Mouse (Mus musculus): ENCODE data around the gene Il22ra2. TPM values are rescaled to one million over a fixed set of nuclear protein-coding genes. Genes with fewer than 3 reads are reported as not detected.

The Il22ra2 gene
- polyA plus RNA-seq, 1 experiment from 2014 or later, result not detected

- no peak overlapping the region for H3K4me2 ChIP-seq (ENCODE audit: low read depth, low read length)
- no peaks in the 10 kb centered on the region for H3K36me3 ChIP-seq (replicated peaks; ENCODE audit: control insufficient read depth, insufficient read depth, low read depth, low read length)
- no peaks in the 10 kb centered on the region for H3K9me3 ChIP-seq (replicated peaks; ENCODE audit: control insufficient read depth, low read length)
- no peak for DNase-seq (ENCODE audit: low spot score)
- H3K27ac ChIP-seq (replicated peaks; ENCODE audit: low read depth, low read length), result no peak overlapping the region
- ATAC-seq (replicated peaks; ENCODE audit: insufficient number of reproducible peaks, low FRiP score, low TSS enrichment, low read depth), result no peak
- H3K27me3 ChIP-seq (ENCODE audit: control insufficient read depth, insufficient read depth, low read length), result no peaks in the 10 kb centered on the region
- no peak overlapping the region for H3K4me3 ChIP-seq (ENCODE audit: low read depth, low read length)
- H3K4me1 ChIP-seq (ENCODE audit: control insufficient read depth, insufficient read depth, low read length), result no peaks in the 10 kb centered on the region
- WGBS, result 58% methylated on average over 2 of the region's 2 CpGs
- H3K9ac ChIP-seq (replicated peaks; ENCODE audit: low read length), result no peak overlapping the region
These were observed 37.7 kb upstream of the Il22ra2 start for GRCm38 (mm10) chr10:19584064-19584463.

- no peak for ATAC-seq (replicated peaks; ENCODE audit: insufficient number of reproducible peaks, low FRiP score, low TSS enrichment, low read depth)
- 86% methylated on average over 1 of the region's 1 CpGs for WGBS
- Histone ChIP-seq H3K4me2 (ENCODE audit: low read depth, low read length) (no peak overlapping the region), H3K27ac (replicated peaks; ENCODE audit: low read depth, low read length) (no peak overlapping the region), H3K4me3 (ENCODE audit: low read depth, low read length) (no peak overlapping the region), H3K9ac (replicated peaks; ENCODE audit: low read length) (no peak overlapping the region), H3K9me3 (replicated peaks; ENCODE audit: control insufficient read depth, low read length) (no peaks in the 10 kb centered on the region), H3K36me3 (replicated peaks; ENCODE audit: control insufficient read depth, insufficient read depth, low read depth, low read length) (no peaks in the 10 kb centered on the region), H3K27me3 (ENCODE audit: control insufficient read depth, insufficient read depth, low read length) (no peaks in the 10 kb centered on the region), H3K4me1 (ENCODE audit: control insufficient read depth, insufficient read depth, low read length) (no peaks in the 10 kb centered on the region)
- no peak for DNase-seq (ENCODE audit: low spot score)
These were observed 37.0 kb upstream of the Il22ra2 start for GRCm38 (mm10) chr10:19584846-19585245.

GRCm38 (mm10) chr10:19585860-19586259 is 35.9 kb upstream of the Il22ra2 start:
- H3K4me3 ChIP-seq (ENCODE audit: low read depth, low read length), result no peak overlapping the region
- H3K27ac ChIP-seq (replicated peaks; ENCODE audit: low read depth, low read length), result no peak overlapping the region
- H3K9me3 ChIP-seq (replicated peaks; ENCODE audit: control insufficient read depth, low read length), result no peaks in the 10 kb centered on the region
- no peak for ATAC-seq (replicated peaks; ENCODE audit: insufficient number of reproducible peaks, low FRiP score, low TSS enrichment, low read depth)
- no peak overlapping the region for H3K9ac ChIP-seq (replicated peaks; ENCODE audit: low read length)
- DNase-seq (ENCODE audit: low spot score), result no peak
- no peaks in the 10 kb centered on the region for H3K27me3 ChIP-seq (ENCODE audit: control insufficient read depth, insufficient read depth, low read length)
- H3K36me3 ChIP-seq (replicated peaks; ENCODE audit: control insufficient read depth, insufficient read depth, low read depth, low read length), result no peaks in the 10 kb centered on the region
- H3K4me1 ChIP-seq (ENCODE audit: control insufficient read depth, insufficient read depth, low read length), result no peaks in the 10 kb centered on the region
- 89% methylated on average over 5 of the region's 5 CpGs for WGBS
- H3K4me2 ChIP-seq (ENCODE audit: low read depth, low read length), result no peak overlapping the region

GRCm38 (mm10) chr10:19587281-19587680 is 34.5 kb upstream of the Il22ra2 start:
- Histone ChIP-seq H3K27me3 (ENCODE audit: control insufficient read depth, insufficient read depth, low read length) (no peaks in the 10 kb centered on the region), H3K36me3 (replicated peaks; ENCODE audit: control insufficient read depth, insufficient read depth, low read depth, low read length) (no peaks in the 10 kb centered on the region), H3K4me3 (ENCODE audit: low read depth, low read length) (no peak overlapping the region), H3K4me1 (ENCODE audit: control insufficient read depth, insufficient read depth, low read length) (no peaks in the 10 kb centered on the region), H3K9ac (replicated peaks; ENCODE audit: low read length) (no peak overlapping the region), H3K4me2 (ENCODE audit: low read depth, low read length) (no peak overlapping the region), H3K9me3 (replicated peaks; ENCODE audit: control insufficient read depth, low read length) (no peaks in the 10 kb centered on the region), H3K27ac (replicated peaks; ENCODE audit: low read depth, low read length) (no peak overlapping the region)
- WGBS, result 83% methylated on average over 3 of the region's 3 CpGs
- DNase-seq (ENCODE audit: low spot score), result no peak
- no peak for ATAC-seq (replicated peaks; ENCODE audit: insufficient number of reproducible peaks, low FRiP score, low TSS enrichment, low read depth)

- H3K27me3 ChIP-seq (ENCODE audit: control insufficient read depth, insufficient read depth, low read length), result no peaks in the 10 kb centered on the region
- H3K27ac ChIP-seq (replicated peaks; ENCODE audit: low read depth, low read length), result no peak overlapping the region
- no peaks in the 10 kb centered on the region for H3K4me1 ChIP-seq (ENCODE audit: control insufficient read depth, insufficient read depth, low read length)
- no peak overlapping the region for H3K4me2 ChIP-seq (ENCODE audit: low read depth, low read length)
- WGBS, result 92% methylated on average over 12 of the region's 12 CpGs
- H3K4me3 ChIP-seq (ENCODE audit: low read depth, low read length), result no peak overlapping the region
- H3K36me3 ChIP-seq (replicated peaks; ENCODE audit: control insufficient read depth, insufficient read depth, low read depth, low read length), result no peaks in the 10 kb centered on the region
- DNase-seq (ENCODE audit: low spot score) (no peak), ATAC-seq (replicated peaks; ENCODE audit: insufficient number of reproducible peaks, low FRiP score, low TSS enrichment, low read depth) (no peak)
- no peak overlapping the region for H3K9ac ChIP-seq (replicated peaks; ENCODE audit: low read length)
- H3K9me3 ChIP-seq (replicated peaks; ENCODE audit: control insufficient read depth, low read length), result no peaks in the 10 kb centered on the region
These were observed 32.2 kb upstream of the Il22ra2 start for GRCm38 (mm10) chr10:19589626-19590025.

GRCm38 (mm10) chr10:19591286-19591640 is 30.5 kb upstream of the Il22ra2 start:
- no peak overlapping the region for H3K27ac ChIP-seq (replicated peaks; ENCODE audit: low read depth, low read length)
- H3K9me3 ChIP-seq (replicated peaks; ENCODE audit: control insufficient read depth, low read length), result no peaks in the 10 kb centered on the region
- DNase-seq (ENCODE audit: low spot score) (no peak), ATAC-seq (replicated peaks; ENCODE audit: insufficient number of reproducible peaks, low FRiP score, low TSS enrichment, low read depth) (no peak)
- no peaks in the 10 kb centered on the region for H3K4me1 ChIP-seq (ENCODE audit: control insufficient read depth, insufficient read depth, low read length)
- no peaks in the 10 kb centered on the region for H3K27me3 ChIP-seq (ENCODE audit: control insufficient read depth, insufficient read depth, low read length)
- H3K36me3 ChIP-seq (replicated peaks; ENCODE audit: control insufficient read depth, insufficient read depth, low read depth, low read length), result no peaks in the 10 kb centered on the region
- peak overlapping the region; percentile 72 for H3K4me3 ChIP-seq (ENCODE audit: low read depth, low read length)
- H3K4me2 ChIP-seq (ENCODE audit: low read depth, low read length), result 0 out of 2 replicates have a peak overlapping the region, but pooled peaks have one; percentile 16
- H3K9ac ChIP-seq (replicated peaks; ENCODE audit: low read length), result no peak overlapping the region
- WGBS, result 32% methylated on average over 6 of the region's 6 CpGs

GRCm38 (mm10) chr10:19591641-19592441 is 30.0 kb upstream of the Il22ra2 start, which contains the start of gene Ifngr1:
TSS of gene Ifngr1 (plus strand) at chr10:19591949.
- no peaks in the 10 kb centered on the region for H3K27me3 ChIP-seq (ENCODE audit: control insufficient read depth, insufficient read depth, low read length)
- H3K9ac ChIP-seq (replicated peaks; ENCODE audit: low read length), result peak within 1 kb of the TSS; percentile 82
- under 1% methylated on average over 46 of the region's 52 CpGs for WGBS
- peak; percentile 98 for DNase-seq (ENCODE audit: low spot score)
- peak; percentile 100 for ATAC-seq (replicated peaks; ENCODE audit: insufficient number of reproducible peaks, low FRiP score, low TSS enrichment, low read depth)
- peak within 1 kb of the TSS; percentile 72 for H3K4me3 ChIP-seq (ENCODE audit: low read depth, low read length)
- no peaks in the 10 kb centered on the region for H3K9me3 ChIP-seq (replicated peaks; ENCODE audit: control insufficient read depth, low read length)
- no peaks in the 10 kb centered on the region for H3K36me3 ChIP-seq (replicated peaks; ENCODE audit: control insufficient read depth, insufficient read depth, low read depth, low read length)
- H3K27ac ChIP-seq (replicated peaks; ENCODE audit: low read depth, low read length), result peak within 1 kb of the TSS; percentile 47; the same call in 1 of the 2 replicates
- H3K4me2 ChIP-seq (ENCODE audit: low read depth, low read length), result peak within 1 kb of the TSS; percentile 68
- H3K4me1 ChIP-seq (ENCODE audit: control insufficient read depth, insufficient read depth, low read length), result no peaks in the 10 kb centered on the region

- H3K9me3 ChIP-seq (replicated peaks; ENCODE audit: control insufficient read depth, low read length), result no peaks in the 10 kb centered on the region
- H3K9ac ChIP-seq (replicated peaks; ENCODE audit: low read length), result peak overlapping the region; percentile 82
- H3K27me3 ChIP-seq (ENCODE audit: control insufficient read depth, insufficient read depth, low read length), result no peaks in the 10 kb centered on the region
- WGBS, result 11% methylated on average over 3 of the region's 3 CpGs
- no peak overlapping the region for H3K27ac ChIP-seq (replicated peaks; ENCODE audit: low read depth, low read length)
- ATAC-seq (replicated peaks; ENCODE audit: insufficient number of reproducible peaks, low FRiP score, low TSS enrichment, low read depth), result no peak
- no peaks in the 10 kb centered on the region for H3K4me1 ChIP-seq (ENCODE audit: control insufficient read depth, insufficient read depth, low read length)
- H3K36me3 ChIP-seq (replicated peaks; ENCODE audit: control insufficient read depth, insufficient read depth, low read depth, low read length), result no peaks in the 10 kb centered on the region
- H3K4me2 ChIP-seq (ENCODE audit: low read depth, low read length), result peak overlapping the region; percentile 68
- peak overlapping the region; percentile 72 for H3K4me3 ChIP-seq (ENCODE audit: low read depth, low read length)
- DNase-seq (ENCODE audit: low spot score), result no peak
These were observed 29.2 kb upstream of the Il22ra2 start for GRCm38 (mm10) chr10:19592556-19592955.
